Mouse (Mus musculus) CD8-positive naive resting alpha-beta T cell, adult 2 months (primary cell): Measurements from ENCODE around the gene Klc1.
A peak's percentile ranks its signal among the peaks of the same experiment; 100 is the strongest.

Experiments
- DNase-seq, 2 experiments: peaks; one replicate each; pipeline ENCODE4 v3.0.0; 2022; ENCODE audit warnings: low read depth in 2 of 2, low spot score in 2 of 2

Gene Klc1

GRCm38 (mm10) chr12:111769816-111770577, 11.3 kb downstream of the Klc1 start:
- no peak for DNase-seq

- no peak for DNase-seq
These were observed 12.0 kb downstream of the Klc1 start for GRCm38 (mm10) chr12:111770651-111771050.

DNA sequence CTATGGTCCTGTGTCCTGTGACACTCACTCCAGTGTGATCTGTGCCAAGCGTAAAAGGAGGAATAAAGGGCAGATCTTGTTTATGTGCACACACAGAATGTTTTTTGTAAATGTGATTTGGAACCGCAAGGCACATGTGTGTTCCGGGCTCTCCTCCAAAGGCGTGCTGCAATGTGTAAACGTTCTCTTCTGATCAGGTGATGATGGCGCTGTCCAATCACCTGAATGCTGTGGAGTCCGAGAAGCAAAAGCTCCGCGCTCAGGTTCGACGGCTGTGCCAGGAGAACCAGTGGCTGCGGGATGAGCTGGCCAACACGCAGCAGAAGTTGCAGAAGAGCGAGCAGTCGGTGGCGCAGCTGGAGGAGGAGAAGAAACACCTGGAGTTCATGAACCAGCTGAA, 15.5 kb downstream of the Klc1 start:
- DNase-seq, result no peak

DNA sequence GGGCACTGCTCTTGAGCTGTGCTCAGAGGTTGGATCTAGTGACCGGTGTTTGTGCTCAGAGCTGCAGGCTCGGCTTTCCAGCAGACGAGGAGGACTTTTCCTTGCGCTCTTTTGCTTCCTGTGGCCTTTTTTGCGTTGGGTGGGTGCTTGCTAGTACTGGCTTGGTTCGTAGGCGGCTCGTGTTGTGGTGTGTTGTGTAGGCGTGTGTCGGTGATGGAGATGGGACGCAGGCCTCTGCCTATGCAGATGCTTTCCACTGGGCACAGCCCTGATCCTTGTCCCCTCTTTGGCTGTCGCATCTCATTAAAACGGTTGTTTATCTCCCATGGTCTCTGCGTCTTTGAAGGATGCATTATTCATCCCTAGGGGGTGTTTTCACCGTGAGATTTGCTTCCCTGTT, 16.2 kb downstream of the Klc1 start:
- no peak for DNase-seq

DNA sequence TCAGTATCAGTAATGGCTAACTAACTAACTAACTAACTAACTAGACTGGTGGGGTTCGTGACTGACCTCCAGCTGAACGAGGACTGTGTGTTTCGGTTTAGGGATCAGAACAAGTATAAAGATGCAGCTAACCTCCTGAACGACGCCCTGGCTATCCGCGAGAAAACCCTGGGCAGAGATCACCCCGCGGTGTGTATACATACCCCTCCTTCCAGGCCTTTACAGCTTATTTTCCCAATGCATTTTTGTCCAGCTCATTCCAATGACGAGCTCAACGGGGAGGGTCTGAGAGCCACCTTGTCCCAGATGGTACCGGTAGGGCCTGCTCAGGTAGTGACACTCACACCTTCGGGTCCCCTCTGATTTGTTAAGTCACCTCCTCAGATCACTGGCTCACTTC, 19.3 kb downstream of the Klc1 start:
- no peak for DNase-seq

DNA sequence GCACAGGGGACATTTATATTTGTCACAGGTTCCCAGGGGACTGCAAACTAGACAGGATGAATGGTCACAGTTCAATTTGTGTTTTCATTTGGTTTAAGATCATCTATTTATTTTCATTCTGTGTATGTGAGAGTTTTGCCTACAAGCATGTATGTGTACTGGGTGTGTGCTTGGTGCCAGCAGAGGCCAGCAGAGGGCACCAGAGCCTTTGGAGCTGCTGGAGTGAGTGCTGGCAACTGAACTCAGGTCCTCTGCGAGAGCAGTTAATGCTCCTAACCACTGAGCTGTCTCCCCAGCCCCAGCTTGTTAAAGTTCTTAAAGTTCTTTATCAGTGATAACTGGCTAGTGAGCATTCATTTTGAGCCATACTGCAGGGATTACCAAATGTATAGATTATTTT, 20.9 kb downstream of the Klc1 start:
- DNase-seq, result no peak

- no peak for DNase-seq
These were observed 26.5 kb downstream of the Klc1 start for GRCm38 (mm10) chr12:111785174-111785573.

- DNase-seq, result no peak
These were observed 28.4 kb downstream of the Klc1 start for GRCm38 (mm10) chr12:111787015-111787414.

DNA sequence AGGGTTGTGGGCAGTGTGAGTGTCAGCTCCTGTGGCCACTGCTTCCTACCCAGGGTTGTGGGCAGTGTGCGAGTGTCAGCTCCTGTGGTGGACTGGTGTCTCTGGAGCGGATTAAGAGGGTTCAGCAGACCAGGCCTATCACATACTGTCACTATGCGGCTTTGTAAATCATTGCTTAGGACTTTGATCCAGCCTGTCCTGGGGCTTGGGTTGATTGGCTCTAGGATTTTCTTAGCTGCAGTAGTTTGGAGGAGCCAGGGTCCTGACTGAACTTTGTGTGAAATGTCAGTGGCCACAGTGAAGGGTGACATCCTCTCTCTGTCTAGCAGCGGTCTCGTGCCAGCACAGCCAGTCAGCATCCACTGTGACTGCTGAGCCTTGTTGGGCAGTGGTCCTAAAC, 31.4 kb downstream of the Klc1 start:
- no peak for DNase-seq

- no peak for DNase-seq
These were observed 32.0 kb downstream of the Klc1 start for GRCm38 (mm10) chr12:111790631-111791030.

DNA sequence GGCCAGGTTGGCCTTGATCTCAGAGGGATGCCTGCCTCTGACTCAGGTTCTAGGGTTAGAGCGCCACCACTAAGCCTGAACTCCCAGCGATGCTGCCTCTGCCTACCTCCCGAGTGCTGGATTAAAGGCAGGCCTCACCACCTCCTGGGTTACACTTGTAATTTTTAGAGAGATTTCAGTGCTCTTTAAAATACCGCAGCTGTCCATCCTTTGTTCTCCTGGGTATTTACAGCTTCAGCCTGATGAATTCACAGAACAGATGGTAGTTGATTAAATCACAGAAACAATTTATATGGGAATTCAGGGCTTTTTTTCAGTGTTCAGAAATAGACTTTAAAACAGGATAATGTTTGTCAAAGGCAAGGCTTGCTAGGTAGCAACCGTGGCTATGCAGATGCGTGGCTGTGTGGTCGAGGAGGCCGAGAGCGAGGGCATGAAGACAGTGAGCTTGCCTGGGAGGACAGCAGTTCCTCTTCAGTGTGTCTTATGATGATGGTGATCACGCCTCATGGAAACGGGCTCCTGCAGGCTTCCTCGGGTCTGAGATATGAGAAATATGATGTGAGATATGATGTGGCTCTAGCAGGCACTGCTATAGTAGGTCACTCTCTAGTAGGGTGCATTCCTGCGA, 32.9 kb downstream of the Klc1 start:
- DNase-seq, result no peak

GRCm38 (mm10) chr12:111794102-111794501, 35.5 kb downstream of the Klc1 start:
- no peak for DNase-seq

- DNase-seq, result no peak
These were observed 36.0 kb downstream of the Klc1 start for GRCm38 (mm10) chr12:111794526-111795179.

- DNase-seq, result no peak
These were observed 36.7 kb downstream of the Klc1 start for GRCm38 (mm10) chr12:111795180-111795895.

GRCm38 (mm10) chr12:111797251-111797650, 38.6 kb downstream of the Klc1 start:
- no peak for DNase-seq

DNA sequence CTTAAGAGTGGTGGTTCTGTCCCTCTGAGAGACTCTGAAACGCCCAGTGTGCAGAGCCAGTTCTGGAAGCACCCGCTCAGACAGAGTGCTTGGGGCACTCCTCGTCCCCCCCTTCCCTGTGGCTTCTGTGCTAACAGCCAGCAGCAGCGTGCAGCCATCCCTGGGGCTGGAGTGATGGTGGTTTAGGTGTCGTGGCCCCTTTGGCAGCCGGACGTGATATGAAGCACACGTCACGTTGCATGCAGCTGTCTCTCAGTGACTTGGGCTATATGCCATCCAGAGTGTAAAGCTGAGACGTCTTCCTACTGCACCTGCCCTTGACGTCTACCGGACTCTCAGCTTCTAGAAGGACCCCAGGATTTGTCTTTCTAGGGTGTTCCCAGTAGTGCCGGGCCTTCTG, 39.8 kb downstream of the Klc1 start:
- DNase-seq, result no peak

GRCm38 (mm10) chr12:111800459-111801183, 42.0 kb downstream of the Klc1 start:
- no peak for DNase-seq

- DNase-seq, result no peak
These were observed 44.9 kb downstream of the Klc1 start for GRCm38 (mm10) chr12:111803538-111803937.

DNA sequence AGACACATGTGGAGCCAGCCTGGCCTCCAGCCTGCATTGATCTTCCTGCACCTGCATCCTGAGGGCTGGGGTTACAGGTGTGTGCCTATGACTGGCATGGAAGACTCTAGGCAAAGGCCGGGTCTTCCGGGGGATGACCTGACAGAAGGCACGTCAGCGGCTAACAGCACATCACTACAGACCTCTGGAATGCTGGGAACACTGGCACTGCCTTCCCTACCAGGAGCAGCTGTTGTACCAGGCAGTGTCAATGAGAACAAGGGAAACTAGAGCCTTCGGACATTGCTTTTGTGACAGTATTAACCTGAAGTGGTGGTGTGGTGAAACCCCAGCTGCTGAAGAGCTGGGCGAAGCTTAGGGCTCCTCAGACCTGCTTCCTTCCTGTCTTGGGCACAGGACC, 50.1 kb downstream of the Klc1 start:
- DNase-seq, result no peak

DNA sequence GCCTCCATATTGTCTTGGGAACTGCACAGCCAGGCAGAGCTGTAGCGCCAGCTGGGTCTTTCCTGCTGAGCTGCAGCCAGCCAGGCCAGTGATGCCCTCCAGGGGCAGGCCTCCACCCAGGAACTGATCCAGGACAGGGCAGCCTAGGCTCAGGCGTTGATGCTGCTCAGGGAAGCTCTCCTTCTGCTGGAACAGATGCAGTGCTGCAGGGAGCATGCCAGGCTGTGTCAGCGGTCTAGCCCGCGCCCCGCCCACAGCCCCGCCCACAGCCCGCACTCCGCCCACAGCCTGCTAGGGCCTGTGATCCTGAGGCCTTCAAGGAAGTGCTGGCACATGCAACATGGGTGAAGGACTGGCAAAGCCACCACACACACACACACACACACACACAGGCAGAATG, 51.1 kb downstream of the Klc1 start:
- DNase-seq, result peak; percentile 24 to 44

GRCm38 (mm10) chr12:111812075-111812474, 53.4 kb downstream of the Klc1 start:
- DNase-seq, result no peak
